Mouse (Mus musculus) E14TG2a.4 (cell line): Measurements from ENCODE around the gene Sos1.

Experiments
- CTCF ChIP-seq: conservative IDR thresholded peaks from 2 replicates; pipeline ENCODE4 v1.5.1; 2014; ENCODE audit warnings: low read length
- NANOG ChIP-seq: IDR thresholded peaks from 2 replicates; pipeline ENCODE4 v1.6.1; 2014; ENCODE audit warnings: borderline replicate concordance, low read length, mixed read lengths

GRCm38 (mm10) chr17:80509494-80510458, 29.5 kb upstream of the Sos1 start:
- no peak for TF ChIP-seq CTCF
- TF ChIP-seq NANOG, result no peak
